Mouse (Mus musculus) embryo, embryonic 10 days (tissue): ENCODE measurements around the gene Wdsub1.

Experiments
- DNase-seq: peaks from one replicate; pipeline ENCODE4 v3.0.0-alpha.2; 2015; ENCODE audit warnings: low spot score

Gene Wdsub1

DNA sequence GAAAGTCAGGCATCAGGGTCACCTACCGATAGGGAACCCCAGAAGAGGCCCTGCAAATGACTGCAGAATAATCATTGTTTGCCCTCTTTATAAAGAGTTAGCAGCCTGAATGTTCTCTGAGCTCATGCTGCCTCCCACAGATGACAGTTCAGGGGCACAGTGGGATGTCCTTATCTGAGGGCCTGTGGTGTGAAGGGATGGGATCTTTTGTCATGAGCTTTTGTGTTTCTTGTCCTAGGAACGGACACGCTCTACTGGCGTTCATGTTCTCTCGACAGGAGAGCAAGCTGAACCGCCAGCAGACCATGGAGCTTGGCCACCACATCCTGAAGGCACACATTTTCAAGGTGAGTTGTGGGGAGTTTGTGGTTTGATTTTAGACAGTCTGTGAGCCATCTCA, 76.4 kb downstream of the Wdsub1 start:
- DNase-seq: no peak

DNA sequence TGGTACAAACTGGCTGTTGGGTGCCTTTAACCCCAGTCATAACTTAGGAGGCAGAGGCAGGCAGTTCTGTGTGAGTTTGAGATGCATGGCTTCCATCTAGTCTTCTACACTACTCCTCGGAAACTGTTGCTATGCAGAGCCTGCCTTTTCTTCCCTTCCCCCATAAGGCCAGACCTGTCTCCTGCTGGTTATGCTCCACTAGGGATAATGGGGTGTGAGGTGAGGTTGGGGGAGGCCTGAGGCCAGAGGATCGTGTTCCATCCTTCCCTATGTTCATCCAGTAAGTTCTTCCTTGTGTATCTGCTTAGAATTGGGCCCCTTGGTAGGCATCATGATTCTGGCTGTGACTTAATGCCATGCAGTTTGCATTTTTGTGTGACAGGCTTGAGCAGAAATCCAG, 76.8 kb downstream of the Wdsub1 start:
- DNase-seq: no peak

DNA sequence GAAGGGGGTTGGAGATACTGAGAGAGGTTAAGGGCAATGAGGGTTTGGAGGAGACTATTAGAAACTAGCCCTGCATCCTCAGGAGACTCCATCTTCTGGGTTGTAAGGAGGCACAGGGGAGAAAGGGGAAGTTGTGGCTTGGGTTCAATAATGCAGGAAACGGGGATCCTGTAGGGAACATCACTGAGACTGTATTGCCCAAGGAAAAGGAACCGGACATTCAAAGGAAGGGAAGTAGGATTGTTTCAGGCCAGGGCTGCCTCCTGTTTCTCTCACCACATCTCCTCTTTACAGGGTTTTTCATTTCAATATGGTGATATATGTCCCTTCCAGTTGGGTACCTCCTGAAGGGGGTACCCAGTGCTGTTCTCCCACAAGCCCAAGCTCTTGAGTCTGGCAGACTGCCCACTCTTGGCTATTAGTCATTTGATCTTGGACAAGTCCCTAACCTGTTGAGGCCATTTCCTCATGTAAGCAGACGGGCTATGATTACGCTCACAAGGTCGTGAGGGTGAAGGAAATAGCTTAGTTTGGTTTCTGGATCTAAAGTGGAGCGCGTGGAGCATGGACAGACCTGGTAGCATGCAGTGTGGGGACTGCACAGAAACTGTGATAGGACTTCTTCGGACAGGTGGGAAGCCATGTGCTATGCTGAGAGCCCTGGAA, 79.5 kb downstream of the Wdsub1 start:
- no peak for DNase-seq
